Mouse (Mus musculus) fat pad, adult 2 months (tissue): ENCODE results near the gene Pum1.

ENCODE experiments used
- DNase-seq: peaks from one replicate; pipeline ENCODE4 v3.0.0-alpha.2; 2011; ENCODE audit warnings: low read depth, low spot score; ENCODE audit errors: extremely low read depth

The Pum1 gene

DNA sequence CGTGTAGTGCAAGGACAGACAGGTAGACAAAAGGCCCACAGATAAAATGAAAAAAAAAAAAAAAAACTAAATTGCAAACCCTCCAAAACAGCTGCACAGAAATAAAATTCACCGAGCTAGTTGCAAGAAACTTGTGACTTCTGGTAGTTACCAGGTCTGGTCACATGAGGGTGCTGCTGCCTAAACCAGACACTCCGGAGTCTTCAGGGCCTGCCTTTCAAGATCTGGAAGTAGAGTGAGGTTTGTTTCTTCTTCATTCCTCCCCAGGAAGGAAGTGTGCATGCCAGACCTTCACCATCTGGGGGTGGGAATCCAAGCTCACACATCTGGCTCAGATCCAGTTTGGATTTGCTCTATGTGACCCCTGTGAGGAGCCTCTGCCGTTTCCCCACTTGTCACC is 121.6 kb downstream of the Pum1 start:
- DNase-seq: no peak

DNA sequence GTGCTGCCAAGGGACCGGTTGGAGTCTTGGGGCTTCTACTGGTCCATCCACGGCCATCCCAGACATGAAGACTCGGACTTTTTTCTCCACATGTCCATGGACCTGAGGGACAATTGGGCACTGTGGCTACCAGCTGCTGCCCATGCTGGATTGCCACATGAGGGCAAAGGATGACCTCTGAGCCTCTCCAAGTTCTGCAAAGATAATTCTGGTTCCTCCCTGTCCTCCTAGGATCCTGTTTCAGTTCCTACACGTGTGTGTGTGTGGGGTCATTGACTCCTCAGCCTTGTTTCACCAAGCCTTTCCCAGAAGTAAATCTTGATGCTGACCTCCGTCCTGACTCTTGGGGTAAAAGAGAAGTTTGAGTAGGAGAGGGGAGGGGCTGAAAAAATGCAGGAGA is 124.4 kb downstream of the Pum1 start:
- no peak for DNase-seq

- no peak for DNase-seq
Observed at GRCm38 (mm10) chr4:130790180-130790579, 127.1 kb downstream of the Pum1 start.

GRCm38 (mm10) chr4:130791811-130792375 is 128.8 kb downstream of the Pum1 start:
- DNase-seq: no peak

GRCm38 (mm10) chr4:130792376-130793179 is 129.5 kb downstream of the Pum1 start, which contains the start of gene Sdc3:
TSS of gene Sdc3 (plus strand) at chr4:130792537.
- no peak for DNase-seq

DNA sequence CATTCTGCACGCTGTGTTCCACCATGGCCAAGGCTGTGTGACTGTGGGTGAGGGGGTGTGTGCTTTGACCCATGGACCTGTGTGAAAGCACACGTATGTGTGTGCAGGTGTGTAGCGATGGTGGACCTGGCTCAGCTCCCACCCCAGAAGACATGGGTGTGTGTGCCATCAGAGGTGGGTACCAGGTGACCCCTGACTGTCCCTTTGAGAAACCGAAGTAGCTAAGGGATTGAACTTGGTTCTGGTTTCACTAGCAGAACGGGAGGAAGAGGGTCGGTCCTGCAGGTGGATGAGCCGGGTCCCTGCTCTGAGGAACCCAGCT is 130.0 kb downstream of the Pum1 start:
- DNase-seq: no peak

- no peak for DNase-seq
Observed at GRCm38 (mm10) chr4:130794771-130795170, 131.7 kb downstream of the Pum1 start.

GRCm38 (mm10) chr4:130795970-130796369 is 132.8 kb downstream of the Pum1 start:
- no peak for DNase-seq

- no peak for DNase-seq
Observed at GRCm38 (mm10) chr4:130797201-130798051, 134.3 kb downstream of the Pum1 start.

DNA sequence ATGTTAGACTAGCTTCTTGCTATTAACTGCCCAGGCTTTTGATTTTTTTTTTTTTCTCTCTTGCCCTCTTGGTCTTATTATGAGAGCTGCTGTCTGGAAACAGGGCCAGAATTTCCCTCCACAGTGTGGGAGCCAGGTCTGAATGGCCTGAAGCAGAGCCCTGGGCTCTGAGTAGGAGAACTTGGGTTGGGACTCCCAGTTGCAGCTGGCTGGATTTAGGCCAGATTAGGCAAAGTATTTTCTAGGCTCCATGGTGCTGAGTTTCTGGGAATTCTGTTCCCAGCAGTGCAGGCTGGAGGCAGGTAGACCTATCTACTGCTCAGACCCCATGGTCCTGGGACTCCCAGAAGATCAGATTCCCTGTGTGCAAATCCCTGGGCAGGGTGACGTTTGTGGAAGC is 135.3 kb downstream of the Pum1 start:
- no peak for DNase-seq

DNA sequence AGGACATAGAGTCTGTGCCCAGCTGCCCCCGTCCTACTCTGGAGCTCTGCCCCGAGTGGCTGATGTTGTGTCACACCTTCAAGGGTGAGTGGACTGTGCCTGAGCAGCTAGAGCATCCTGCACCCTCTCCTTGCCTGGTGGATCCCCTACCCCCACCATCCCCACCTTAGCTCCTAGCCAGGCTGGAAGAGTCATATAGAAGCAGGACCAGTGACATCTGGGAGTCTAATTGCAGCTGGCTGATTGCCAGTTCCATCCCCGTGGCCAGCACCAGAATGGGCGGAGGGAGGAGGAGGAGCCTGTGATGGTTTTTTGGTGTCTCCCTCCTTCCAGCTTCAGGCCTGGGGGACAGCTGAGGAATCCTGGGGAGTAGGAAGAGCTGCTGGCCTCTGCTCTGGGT is 136.0 kb downstream of the Pum1 start:
- no peak for DNase-seq

DNA sequence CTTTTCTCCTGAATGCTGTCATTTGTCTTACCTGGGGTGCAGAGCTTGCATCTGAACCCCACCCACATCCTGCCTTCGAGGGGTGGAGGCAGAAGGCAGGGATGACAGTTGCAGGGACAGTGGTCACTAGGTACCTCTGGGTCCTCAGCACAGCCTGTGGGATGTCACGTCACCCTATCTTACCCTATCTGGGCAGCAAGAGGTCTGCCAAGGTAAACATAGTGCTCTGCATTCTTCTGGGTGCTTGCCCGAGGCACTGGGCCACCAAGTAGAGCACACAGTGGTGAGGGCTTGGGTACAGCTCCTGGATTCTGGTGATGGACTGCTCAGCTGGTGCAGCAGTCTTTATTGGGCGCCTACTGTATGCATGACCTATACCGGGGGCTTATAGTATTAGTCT is 136.5 kb downstream of the Pum1 start:
- no peak for DNase-seq

- DNase-seq: no peak
Observed at GRCm38 (mm10) chr4:130800147-130800546, 137.0 kb downstream of the Pum1 start.

- no peak for DNase-seq
Observed at GRCm38 (mm10) chr4:130801198-130801597, 138.1 kb downstream of the Pum1 start.

DNA sequence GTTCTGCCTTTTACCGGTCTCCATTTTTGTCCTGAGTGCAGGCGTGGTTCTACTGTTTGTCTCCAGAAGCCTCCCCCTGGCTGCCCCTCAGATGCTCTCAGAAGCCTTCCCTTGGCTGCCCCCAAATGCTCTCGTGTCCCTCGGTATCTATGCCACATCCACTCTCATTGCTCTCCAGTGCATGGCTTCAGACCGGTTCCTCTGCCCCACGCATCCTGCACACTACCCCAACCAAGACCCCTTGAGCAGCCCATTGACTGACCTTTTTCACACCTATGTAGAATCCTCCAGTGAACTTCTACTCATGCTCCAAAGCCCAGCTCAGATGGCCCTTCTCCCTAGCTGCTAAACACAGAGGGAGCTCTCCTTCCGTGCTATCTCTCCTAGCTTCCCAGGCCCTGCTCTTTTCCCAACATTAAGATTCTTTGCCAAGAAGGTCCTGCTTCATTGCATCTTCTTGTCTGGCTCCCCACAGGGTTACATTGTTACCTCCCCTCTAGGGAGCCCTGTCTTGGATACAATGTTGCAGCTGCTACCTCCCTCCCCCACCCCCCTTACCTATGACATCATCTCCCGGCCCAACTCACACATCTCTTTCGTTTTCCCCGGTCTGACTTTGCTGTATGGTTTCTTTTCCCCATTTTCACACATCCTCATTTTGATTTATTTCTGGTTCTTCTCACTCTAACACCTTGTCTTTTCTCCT is 138.7 kb downstream of the Pum1 start:
- no peak for DNase-seq

GRCm38 (mm10) chr4:130803591-130803990 is 140.5 kb downstream of the Pum1 start:
- DNase-seq: no peak

DNA sequence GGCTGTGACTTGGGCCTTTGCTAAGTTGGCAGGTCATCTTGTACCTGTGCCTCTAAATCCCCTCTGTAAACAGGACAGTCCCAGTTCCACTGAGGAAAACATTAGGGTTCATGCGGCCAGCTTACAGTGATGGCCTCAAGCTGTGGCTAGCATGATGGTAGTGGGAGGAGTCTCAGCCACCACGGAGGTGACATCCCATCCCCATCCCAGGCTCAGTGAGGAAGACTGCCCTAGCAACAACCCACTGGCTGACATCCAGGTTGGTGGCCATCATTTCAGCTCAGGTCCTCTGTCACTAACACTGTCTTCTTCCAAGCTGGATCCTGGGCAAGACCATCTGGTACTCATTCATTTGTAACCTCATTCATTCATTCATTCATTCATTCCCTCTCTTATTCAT is 141.2 kb downstream of the Pum1 start:
- DNase-seq: no peak

DNA sequence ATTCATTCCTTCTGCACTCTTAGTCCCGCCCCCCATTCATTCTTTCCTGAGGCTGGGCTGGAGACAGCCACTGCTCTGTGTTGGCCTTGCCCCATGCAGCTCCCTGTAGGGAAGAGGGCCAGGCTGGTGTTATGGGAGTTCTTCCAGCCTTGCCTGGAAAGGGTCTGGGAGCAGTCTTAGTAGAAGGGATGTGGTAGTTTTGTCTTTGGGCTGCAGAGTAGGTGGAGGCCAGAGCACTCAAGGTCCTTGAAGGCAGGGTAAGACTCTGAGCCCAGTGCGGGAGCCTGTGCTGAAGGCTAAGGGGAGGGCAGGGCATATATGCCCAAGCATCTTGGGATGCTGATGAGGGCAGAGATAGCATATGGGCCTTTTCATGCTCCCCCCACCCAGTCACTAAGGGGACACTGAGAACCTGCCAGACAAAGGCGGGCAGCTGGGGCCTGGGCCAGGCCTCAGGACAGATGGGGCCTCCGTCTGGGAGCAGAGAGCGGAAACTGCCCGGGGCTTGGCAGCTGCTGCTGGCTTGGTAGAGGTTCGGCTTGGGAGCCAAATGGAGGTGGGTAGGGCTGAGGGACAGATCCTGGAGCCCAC is 141.7 kb downstream of the Pum1 start:
- no peak for DNase-seq

- no peak for DNase-seq
Observed at GRCm38 (mm10) chr4:130805746-130806145, 142.6 kb downstream of the Pum1 start.

GRCm38 (mm10) chr4:130806746-130807145 is 143.6 kb downstream of the Pum1 start:
- no peak for DNase-seq

GRCm38 (mm10) chr4:130809784-130810183 is 146.7 kb downstream of the Pum1 start:
- DNase-seq: no peak
